In the genomic region with DNA sequence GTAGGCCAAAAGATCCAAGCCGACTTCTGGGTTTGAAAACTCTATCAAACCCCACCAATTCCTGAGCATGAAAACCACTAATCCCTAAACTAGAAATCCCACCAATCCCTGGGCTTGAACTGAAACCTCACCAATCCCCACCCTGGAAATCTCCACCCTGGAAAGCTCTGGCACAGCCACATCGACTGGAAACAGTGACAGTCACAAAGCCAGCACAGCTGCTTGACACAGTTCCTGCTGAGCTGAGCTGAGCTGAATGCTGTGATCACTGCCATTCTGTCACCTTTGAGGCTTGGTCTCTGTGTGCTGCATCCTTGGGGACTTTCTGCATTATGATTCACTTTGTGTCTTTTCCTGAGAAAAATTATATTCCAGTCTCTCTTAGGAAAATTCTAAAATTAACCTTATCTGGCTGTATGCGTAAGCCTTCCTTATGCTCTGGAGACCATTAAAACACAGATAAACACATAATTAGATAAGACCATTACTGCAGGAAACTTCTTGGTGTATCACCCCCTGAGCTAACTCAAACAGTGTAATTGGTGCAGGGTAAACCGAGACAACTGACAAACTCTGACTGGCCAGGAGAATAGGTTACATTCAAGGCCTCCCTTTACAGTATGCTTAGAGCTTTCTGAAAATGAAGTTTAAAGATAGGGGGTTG, we compare ENCODE assay signal across 13 mouse cellular contexts. TPM values are rescaled to one million over a fixed set of nuclear protein-coding genes. Genes with fewer than 3 reads are reported as not detected.
DNase-seq lines count a peak whose midpoint lies in the region; ATAC-seq and TF ChIP-seq lines count a peak whose summit lies in the region.
"Had no signal": no experiment of that assay in that cellular context is flagged by ENCODE, and none has a peak within 500 bp of the region (broad histone marks: within the 10 kb centered on the region; RNA-seq: fewer than 3 reads in every experiment).

No protein-coding gene starts in this region.

- H3K36me3 ChIP-seq in kidney, adult 2 months (ENCODE audit: control insufficient read depth, insufficient read depth, low read length) = no peaks in the 10 kb centered on the region
- H3K36me3 ChIP-seq in MEL (ENCODE audit: control insufficient read depth in 1 of 2, insufficient read depth in 2 of 2, low read length in 2 of 2) = peaks cover under 1 to 41% of the 10 kb centered on the region in 2 experiments; a peak in 2 of 4 replicates
- 0 out of 2 replicates have a peak, but pooled peaks cover under 1% of the 10 kb centered on the region for H3K36me3 ChIP-seq in intestine, postnatal 0 days (ENCODE audit: control insufficient read depth, insufficient read depth)
- peaks cover 3% of the 10 kb centered on the region for H3K36me3 ChIP-seq in forebrain, embryonic 12.5 days (replicated peaks)
- no peaks in the 10 kb centered on the region; the same call in 1 of the 2 replicates for H3K36me3 ChIP-seq in hindbrain, embryonic 11.5 days (ENCODE audit: control insufficient read depth, insufficient read depth, low read length)

- peak; percentile 77 to 81 for TF ChIP-seq EP300 in MEL (IDR thresholded peaks at IDR 0.05; ENCODE audit: low read depth in 1 of 2, low read length in 2 of 2)

- no peak overlapping the region for H3K4me2 ChIP-seq in intestine, postnatal 0 days (replicated peaks; ENCODE audit: low read depth)
- no peak overlapping the region for H3K4me2 ChIP-seq in forebrain, embryonic 12.5 days
- no peak overlapping the region for H3K4me2 ChIP-seq in hindbrain, embryonic 11.5 days (replicated peaks; ENCODE audit: low read depth, low read length)
- H3K4me2 ChIP-seq: hindbrain, embryonic 13.5 days had no signal

- no peak for ATAC-seq in intestine, postnatal 0 days
- ATAC-seq in forebrain, embryonic 12.5 days (ENCODE audit: low FRiP score) = no peak
- ATAC-seq in hindbrain, embryonic 11.5 days (ENCODE audit: low FRiP score) = no peak

- no peak for TF ChIP-seq CTCF in kidney, adult 2 months (conservative IDR thresholded peaks at IDR 0.05; ENCODE audit: insufficient read depth, insufficient read length, low read depth, low read length)
- no peak for TF ChIP-seq CTCF in MEL (IDR thresholded peaks at IDR 0.05 in 2 of 3, conservative IDR thresholded peaks at IDR 0.05 in 1 of 3; ENCODE audit: control insufficient read depth in 1 of 3, insufficient read depth in 1 of 3, low read depth in 2 of 3, low read length in 3 of 3, poor library complexity in 1 of 3, severe bottlenecking in 1 of 3)
- TF ChIP-seq CTCF in intestine, postnatal 0 days (IDR thresholded peaks at IDR 0.05; ENCODE audit: low read depth) = no peak

- peaks cover 20% of the 10 kb centered on the region; the same call in 1 of the 2 replicates for H3K4me1 ChIP-seq in kidney, adult 2 months (ENCODE audit: control insufficient read depth, insufficient read depth, low read length)
- H3K4me1 ChIP-seq in MEL (ENCODE audit: control insufficient read depth in 1 of 2, insufficient read depth in 2 of 2, low read length in 2 of 2) = peaks cover 27% of the 10 kb centered on the region in 2 experiments
- peaks cover 14% of the 10 kb centered on the region; the same call in 1 of the 2 replicates for H3K4me1 ChIP-seq in intestine, postnatal 0 days (replicated peaks; ENCODE audit: control insufficient read depth, insufficient read depth, low read length)
- peaks cover 28% of the 10 kb centered on the region for H3K4me1 ChIP-seq in forebrain, embryonic 12.5 days
- 0 out of 2 replicates have a peak, but pooled peaks cover 2% of the 10 kb centered on the region for H3K4me1 ChIP-seq in hindbrain, embryonic 11.5 days (replicated peaks; ENCODE audit: control insufficient read depth, insufficient read depth, low read length)

- DNase-seq in kidney, adult 2 months = no peak
- no peak for DNase-seq in kidney, adult 11 months
- peak; percentile 70 for DNase-seq in MEL (ENCODE audit: low read depth, low spot score)
- DNase-seq in heart, adult 8-10 months (ENCODE audit: low spot score) = peak; percentile 29
- no peak for DNase-seq in urinary bladder, postnatal 10 days (ENCODE audit: low spot score)
- no peak for DNase-seq in hindbrain, embryonic 11.5 days (ENCODE audit: low spot score)
- DNase-seq: cerebellum, adult 9-11 months; layer of hippocampus, adult 9-11 months; lung, postnatal 14 days had no signal

- no peak for TF ChIP-seq RAD21 in MEL (IDR thresholded peaks at IDR 0.05; ENCODE audit: low read depth, low read length)

- no peak for TF ChIP-seq POLR2A in kidney, adult 2 months (IDR thresholded peaks at IDR 0.05; ENCODE audit: low read depth, low read length)
- TF ChIP-seq POLR2A in MEL (IDR thresholded peaks at IDR 0.05; ENCODE audit: control insufficient read depth in 1 of 2, insufficient read depth in 1 of 2, low read depth in 1 of 2, low read length in 2 of 2, poor library complexity in 1 of 2) = no peak

- no peak overlapping the region for H3K4me3 ChIP-seq in kidney, adult 2 months (ENCODE audit: insufficient read depth, low read depth, low read length)
- H3K4me3 ChIP-seq in MEL (ENCODE audit: control insufficient read depth in 1 of 2, insufficient read depth in 1 of 2, low read depth in 2 of 2, low read length in 2 of 2) = peak overlapping the region in 1 of 2 experiments; percentile 5; a peak in 1 of 4 replicates
- H3K4me3 ChIP-seq in intestine, postnatal 0 days (ENCODE audit: low read depth, low read length) = no peak overlapping the region
- no peak overlapping the region for H3K4me3 ChIP-seq in forebrain, embryonic 12.5 days (replicated peaks)
- H3K4me3 ChIP-seq in hindbrain, embryonic 11.5 days (ENCODE audit: low read depth, low read length) = no peak overlapping the region
- H3K4me3 ChIP-seq: forebrain, embryonic 10.5 days; hindbrain, embryonic 13.5 days had no signal

- peaks cover 14% of the 10 kb centered on the region for H3K79me2 ChIP-seq in MEL (ENCODE audit: control insufficient read depth, insufficient read depth, low read length, poor library complexity)

- H3K27ac ChIP-seq in kidney, adult 2 months (ENCODE audit: insufficient read depth, low read depth, low read length) = peak overlapping the region; percentile 51
- H3K27ac ChIP-seq in MEL (ENCODE audit: control insufficient read depth, low read depth, low read length) = peak overlapping the region; percentile 69
- peak overlapping the region; percentile 28; the same call in 1 of the 2 replicates for H3K27ac ChIP-seq in intestine, postnatal 0 days (ENCODE audit: low read depth, low read length)
- no peak overlapping the region for H3K27ac ChIP-seq in forebrain, embryonic 12.5 days
- H3K27ac ChIP-seq in hindbrain, embryonic 11.5 days (ENCODE audit: low read depth, low read length) = no peak overlapping the region
- H3K27ac ChIP-seq: forebrain, embryonic 10.5 days; hindbrain, embryonic 13.5 days had no signal

- no peaks in the 10 kb centered on the region for H3K9me3 ChIP-seq in MEL (replicated peaks; ENCODE audit: insufficient read depth, low read length)
- H3K9me3 ChIP-seq in intestine, postnatal 0 days (ENCODE audit: control insufficient read depth) = no peaks in the 10 kb centered on the region
- no peaks in the 10 kb centered on the region for H3K9me3 ChIP-seq in forebrain, embryonic 12.5 days
- H3K9me3 ChIP-seq in hindbrain, embryonic 11.5 days (ENCODE audit: control insufficient read depth, low read length) = no peaks in the 10 kb centered on the region
- H3K9me3 ChIP-seq: forebrain, embryonic 10.5 days; hindbrain, embryonic 13.5 days had no signal

- no peaks in the 10 kb centered on the region for H3K27me3 ChIP-seq in kidney, adult 2 months (replicated peaks; ENCODE audit: control insufficient read depth, insufficient read depth, low read length)
- no peaks in the 10 kb centered on the region for H3K27me3 ChIP-seq in MEL (ENCODE audit: control insufficient read depth in 1 of 2, insufficient read depth in 2 of 2, low read length in 2 of 2)
- no peaks in the 10 kb centered on the region for H3K27me3 ChIP-seq in intestine, postnatal 0 days (replicated peaks; ENCODE audit: control insufficient read depth, insufficient read depth, low read length)
- H3K27me3 ChIP-seq in forebrain, embryonic 12.5 days = no peaks in the 10 kb centered on the region
- H3K27me3 ChIP-seq in hindbrain, embryonic 11.5 days (ENCODE audit: control insufficient read depth, insufficient read depth, low read length) = no peaks in the 10 kb centered on the region
- H3K27me3 ChIP-seq: hindbrain, embryonic 13.5 days had no signal

- H3K9ac ChIP-seq in MEL (ENCODE audit: control insufficient read depth, low read depth, low read length, poor library complexity, severe bottlenecking) = peak overlapping the region; percentile 30
- no peak overlapping the region for H3K9ac ChIP-seq in intestine, postnatal 0 days (ENCODE audit: low read depth, low read length)
- H3K9ac ChIP-seq in forebrain, embryonic 12.5 days = no peak overlapping the region
- H3K9ac ChIP-seq in hindbrain, embryonic 11.5 days (ENCODE audit: low read depth, low read length) = no peak overlapping the region
- H3K9ac ChIP-seq: hindbrain, embryonic 13.5 days had no signal

- 57% methylated on average over 4 of the region's 4 CpGs for WGBS in kidney, adult 2 months
- 44% methylated on average over 4 of the region's 4 CpGs for WGBS in intestine, postnatal 0 days
- WGBS in forebrain, embryonic 12.5 days = 52% methylated on average over 4 of the region's 4 CpGs
- 62% methylated on average over 4 of the region's 4 CpGs for WGBS in hindbrain, embryonic 11.5 days

RNA-seq across cellular contexts. Expression of gene Cybc1, which starts 2.6 kb away (rescaled TPM):
- 13.7 and 15.3 TPM in 2 replicates for polyA plus RNA-seq in kidney, adult 2 months (2012; rRNA removed)
- total RNA-seq in MEL (2012; rRNA removed) = 42.5 and 46.1 TPM in 2 replicates
- 10 to 100 TPM in 1 of 2 experiments, not detected in 1; 43.6 TPM for polyA plus RNA-seq in MEL (2012; ENCODE audit: insufficient read depth in 1 of 2, insufficient read length in 2 of 2, low read depth in 1 of 2, low replicate concordance in 2 of 2, missing spikeins in 1 of 2)
- 1 to 10 TPM; 6.7 to 8.1 (median 7.4) TPM for total RNA-seq in heart, adult 8-10 months (2022)
- polyA plus RNA-seq in intestine, postnatal 0 days (2015; fragmentation: Nextera tagmentation; extraction: Ambion mirVana) = 21.0 and 23.2 TPM in 2 replicates
- polyA plus RNA-seq in forebrain, embryonic 12.5 days (2016; fragmentation: Nextera tagmentation; extraction: Ambion mirVana) = 33.3 and 34.0 TPM in 2 replicates
- 42.6 and 43.9 TPM in 2 replicates for polyA plus RNA-seq in hindbrain, embryonic 11.5 days (2014; fragmentation: Nextera tagmentation; extraction: Ambion mirVana)

RNA-seq across cellular contexts. Expression of gene Narf, which starts 5.3 kb away (rescaled TPM):
- polyA plus RNA-seq in kidney, adult 2 months (2012; rRNA removed) = 41.8 and 54.1 TPM in 2 replicates
- 31.9 and 45.3 TPM in 2 replicates for total RNA-seq in MEL (2012; rRNA removed)
- polyA plus RNA-seq in MEL (2012; ENCODE audit: insufficient read depth in 1 of 2, insufficient read length in 2 of 2, low read depth in 1 of 2, low replicate concordance in 2 of 2, missing spikeins in 1 of 2) = 10 to 100 TPM in 1 of 2 experiments, not detected in 1; 44.9 TPM
- 100 to 1,000 TPM in 1 of 4 experiments, 10 to 100 TPM in 3; 81.7 to 123 (median 97.8) TPM for total RNA-seq in heart, adult 8-10 months (2022)
- polyA plus RNA-seq in intestine, postnatal 0 days (2015; fragmentation: Nextera tagmentation; extraction: Ambion mirVana) = 13.5 and 13.9 TPM in 2 replicates
- polyA plus RNA-seq in forebrain, embryonic 12.5 days (2016; fragmentation: Nextera tagmentation; extraction: Ambion mirVana) = 65.0 and 72.4 TPM in 2 replicates
- polyA plus RNA-seq in hindbrain, embryonic 11.5 days (2014; fragmentation: Nextera tagmentation; extraction: Ambion mirVana) = 75.4 and 79.1 TPM in 2 replicates

RNA-seq across cellular contexts. Expression of gene Ogfod3, which starts 27.2 kb away (rescaled TPM):
- 25.4 and 27.4 TPM in 2 replicates for polyA plus RNA-seq in kidney, adult 2 months (2012; rRNA removed)
- total RNA-seq in MEL (2012; rRNA removed) = 10.1 and 12.7 TPM in 2 replicates
- 10 to 100 TPM in 1 of 2 experiments, not detected in 1; 12.3 TPM for polyA plus RNA-seq in MEL (2012; ENCODE audit: insufficient read depth in 1 of 2, insufficient read length in 2 of 2, low read depth in 1 of 2, low replicate concordance in 2 of 2, missing spikeins in 1 of 2)
- total RNA-seq in heart, adult 8-10 months (2022) = 10 to 100 TPM; 14.6 to 18.5 (median 16.0) TPM
- polyA plus RNA-seq in intestine, postnatal 0 days (2015; fragmentation: Nextera tagmentation; extraction: Ambion mirVana) = 33.7 and 34.8 TPM in 2 replicates
- 16.1 and 19.7 TPM in 2 replicates for polyA plus RNA-seq in forebrain, embryonic 12.5 days (2016; fragmentation: Nextera tagmentation; extraction: Ambion mirVana)
- polyA plus RNA-seq in hindbrain, embryonic 11.5 days (2014; fragmentation: Nextera tagmentation; extraction: Ambion mirVana) = 17.0 and 19.2 TPM in 2 replicates

RNA-seq across cellular contexts. Expression of gene Hexdc, which starts 27.5 kb away (rescaled TPM):
- polyA plus RNA-seq in kidney, adult 2 months (2012; rRNA removed) = 18.3 and 23.6 TPM in 2 replicates
- total RNA-seq in MEL (2012; rRNA removed) = 6.4 and 7.1 TPM in 2 replicates
- polyA plus RNA-seq in MEL (2012; ENCODE audit: insufficient read depth in 1 of 2, insufficient read length in 2 of 2, low read depth in 1 of 2, low replicate concordance in 2 of 2, missing spikeins in 1 of 2) = 1 to 10 TPM in 1 of 2 experiments, not detected in 1; 9.0 TPM
- 10 to 100 TPM in 1 of 4 experiments, 1 to 10 TPM in 3; 8.3 to 10.3 (median 8.8) TPM for total RNA-seq in heart, adult 8-10 months (2022)
- polyA plus RNA-seq in intestine, postnatal 0 days (2015; fragmentation: Nextera tagmentation; extraction: Ambion mirVana) = 7.3 and 8.4 TPM in 2 replicates
- 7.9 and 8.4 TPM in 2 replicates for polyA plus RNA-seq in forebrain, embryonic 12.5 days (2016; fragmentation: Nextera tagmentation; extraction: Ambion mirVana)
- 6.2 and 7.0 TPM in 2 replicates for polyA plus RNA-seq in hindbrain, embryonic 11.5 days (2014; fragmentation: Nextera tagmentation; extraction: Ambion mirVana)

RNA-seq across cellular contexts. Expression of gene Foxk2, which starts 28.0 kb away (rescaled TPM):
- 18.2 and 28.6 TPM in 2 replicates for polyA plus RNA-seq in kidney, adult 2 months (2012; rRNA removed)
- 59.6 and 64.5 TPM in 2 replicates for total RNA-seq in MEL (2012; rRNA removed)
- 100 to 1,000 TPM in 1 of 2 experiments, 10 to 100 TPM in 1; 68.0 to 317 TPM for polyA plus RNA-seq in MEL (2012; ENCODE audit: insufficient read depth in 1 of 2, insufficient read length in 2 of 2, low read depth in 1 of 2, low replicate concordance in 2 of 2, missing spikeins in 1 of 2)
- 10 to 100 TPM; 16.2 to 23.1 (median 18.9) TPM for total RNA-seq in heart, adult 8-10 months (2022)
- polyA plus RNA-seq in intestine, postnatal 0 days (2015; fragmentation: Nextera tagmentation; extraction: Ambion mirVana) = 3.7 TPM in 2 replicates
- polyA plus RNA-seq in forebrain, embryonic 12.5 days (2016; fragmentation: Nextera tagmentation; extraction: Ambion mirVana) = 13.0 and 13.8 TPM in 2 replicates
- 12.4 and 13.5 TPM in 2 replicates for polyA plus RNA-seq in hindbrain, embryonic 11.5 days (2014; fragmentation: Nextera tagmentation; extraction: Ambion mirVana)

Comparison
In these comparisons a context has a peak if more than half of its experiments do, and no peak if none do; other contexts are left out.
1. DNase-seq: peak in MEL (single experiment) and heart, adult 8-10 months (single experiment); none in kidney, adult 2 months (single experiment), kidney, adult 11 months (single experiment), urinary bladder, postnatal 10 days (single experiment) and hindbrain, embryonic 11.5 days (single experiment).
2. H3K27ac ChIP-seq: peak in kidney, adult 2 months (single experiment), MEL (single experiment) and intestine, postnatal 0 days (single experiment); none in forebrain, embryonic 12.5 days (single experiment) and hindbrain, embryonic 11.5 days (single experiment).